Mouse (Mus musculus) midbrain, embryonic 12.5 days (tissue): Measurements from ENCODE around the gene Olfr90. TPM values are rescaled to one million over a fixed set of nuclear protein-coding genes. Genes with fewer than 3 reads are reported as not detected.

ENCODE experiments used
- ATAC-seq: fragments of 200-750 bp; cut with Nextera tagmentation; 2 replicates; pipeline ENCODE4 v1.8.0; 2017; ENCODE audit warnings: low read depth, moderate TSS enrichment, moderate library complexity; ENCODE audit not compliant: low FRiP score
- H3K27ac ChIP-seq: fragments of 300-500 bp; sonication (generic); replicated peaks from 2 replicates; pipeline ENCODE4 v1.5.1; 2016; ENCODE audit warnings: mild to moderate bottlenecking
- H3K27me3 ChIP-seq: fragments of 300-500 bp; sonication (generic); 2 replicates; pipeline ENCODE4 v1.6.1; 2016; ENCODE audit warnings: mild to moderate bottlenecking
- H3K36me3 ChIP-seq: fragments of 300-500 bp; sonication (generic); 2 replicates; pipeline ENCODE4 v1.6.1; 2016
- H3K4me1 ChIP-seq: fragments of 300-500 bp; sonication (generic); 2 replicates; pipeline ENCODE4 v1.6.1; 2016
- H3K4me2 ChIP-seq: fragments of 300-500 bp; sonication (generic); replicated peaks from 2 replicates; pipeline ENCODE4 v1.6.1; 2016; ENCODE audit warnings: mild to moderate bottlenecking, moderate library complexity
- H3K4me3 ChIP-seq: fragments of 300-500 bp; sonication (generic); 2 replicates; pipeline ENCODE4 v1.5.1; 2016; ENCODE audit warnings: mild to moderate bottlenecking
- H3K9ac ChIP-seq: fragments of 300-500 bp; sonication (generic); replicated peaks from 2 replicates; pipeline ENCODE4 v1.6.1; 2016; ENCODE audit warnings: mild to moderate bottlenecking, moderate library complexity
- H3K9me3 ChIP-seq: fragments of 300-500 bp; sonication (generic); 2 replicates; pipeline ENCODE4 v1.6.1; 2016; ENCODE audit warnings: mild to moderate bottlenecking
- WGBS: fragments of 180-500 bp; shearing (Covaris S2); methylation state at CpG from one replicate; pipeline ENCODE4 v1.1.7; 2016; 5-methylcytosine and 5-hydroxymethylcytosine counted together
- polyA plus RNA-seq: library from polyadenylated mRNA; unstranded; fragments of >200 nt; fragmentation: Nextera tagmentation; extraction: Ambion mirVana; gene quantifications from 2 replicates; pipeline ENCODE4 v1.2.1, GENCODE M21; 2016

Olfr90 gene
- polyA plus RNA-seq, 1 experiment from 2014 or later, result not detected

DNA sequence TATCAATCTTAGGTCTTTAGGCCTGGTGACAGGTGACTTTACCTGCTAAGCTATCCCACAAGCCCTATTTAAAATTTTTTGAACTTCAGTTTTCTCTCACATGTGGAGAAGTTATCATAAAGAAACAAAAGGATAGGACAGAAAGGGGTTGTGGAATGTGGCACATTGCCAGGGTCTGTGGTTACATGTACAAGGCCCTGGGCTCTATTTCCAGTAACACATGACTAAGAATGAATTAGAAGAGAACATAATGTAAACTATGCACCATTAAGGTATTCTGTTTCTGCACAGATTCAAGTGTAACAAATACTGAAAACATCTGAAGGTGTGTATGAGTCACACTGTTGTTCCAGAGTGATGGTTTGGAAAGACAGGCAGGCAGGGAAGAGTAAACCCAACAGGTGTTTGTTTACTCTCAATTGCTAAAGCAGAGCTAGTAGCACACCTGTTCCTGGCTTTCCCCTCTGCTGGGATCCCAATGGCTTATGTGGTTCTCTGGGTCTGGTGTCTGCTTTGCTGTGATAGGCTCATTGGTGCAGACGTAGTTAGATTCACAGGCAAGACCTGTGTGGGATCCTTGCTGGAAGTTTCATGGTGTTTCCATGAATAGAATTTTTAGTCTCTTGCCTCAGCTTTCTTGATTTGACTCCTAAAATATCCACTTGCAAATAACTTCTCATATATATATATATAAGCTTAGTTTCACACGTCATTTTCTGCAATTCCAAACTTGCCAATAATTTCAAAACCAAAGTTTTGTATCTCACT lies 49.0 kb downstream of the Olfr90 start:
- 81% methylated on average over 2 of the region's 2 CpGs for WGBS
- no peak for ATAC-seq
- Histone ChIP-seq H3K4me2 (no peak overlapping the region), H3K27me3 (no peaks in the 10 kb centered on the region), H3K9me3 (no peaks in the 10 kb centered on the region), H3K9ac (no peak overlapping the region), H3K4me1 (no peaks in the 10 kb centered on the region), H3K4me3 (no peak overlapping the region), H3K27ac (no peak overlapping the region), H3K36me3 (no peaks in the 10 kb centered on the region)

Other genes with a start within 250 kb of the Olfr90 start
- gene Trim15, start 221.3 kb downstream of the Olfr90 start, polyA plus RNA-seq, result 0.21 and 0.56 TPM in 2 replicates
- 6.2 and 7.3 TPM in 2 replicates for gene Trim10, start 218.9 kb downstream of the Olfr90 start, polyA plus RNA-seq
- not detected in 2 replicates for gene Trim40, start 198.4 kb downstream of the Olfr90 start, polyA plus RNA-seq
- gene Trim31, start 190.4 kb downstream of the Olfr90 start, polyA plus RNA-seq, result not detected in 2 replicates
- gene Rnf39, start 145.6 kb downstream of the Olfr90 start, polyA plus RNA-seq, result 0.63 TPM in 2 replicates
- gene Ppp1r11, start 136.8 kb downstream of the Olfr90 start, polyA plus RNA-seq, result 143 and 153 TPM in 2 replicates
- gene Znrd1, start 129.9 kb downstream of the Olfr90 start, polyA plus RNA-seq, result 75.9 and 78.4 TPM in 2 replicates
- gene Znrd1as, start 129.9 kb downstream of the Olfr90 start, polyA plus RNA-seq, result 7.3 and 7.6 TPM in 2 replicates
- 0.28 and 0.37 TPM in 2 replicates for gene 2410137M14Rik, start 107.3 kb downstream of the Olfr90 start, polyA plus RNA-seq
- gene H2-M5, start 99.0 kb downstream of the Olfr90 start, polyA plus RNA-seq, result 2.4 and 2.9 TPM in 2 replicates
- 175 and 190 TPM in 2 replicates for gene Zfp57, start 87.3 kb downstream of the Olfr90 start, polyA plus RNA-seq
- gene Mog, start 65.1 kb downstream of the Olfr90 start, polyA plus RNA-seq, result 0.68 and 0.96 TPM in 2 replicates
- gene Gabbr1, start 42.5 kb downstream of the Olfr90 start, polyA plus RNA-seq, result 33.4 and 35.9 TPM in 2 replicates
- gene Olfr91, start 9.8 kb upstream of the Olfr90 start, polyA plus RNA-seq, result not detected in 2 replicates
- gene Olfr92, start 31.6 kb upstream of the Olfr90 start, polyA plus RNA-seq, result not detected in 2 replicates
- not detected in 2 replicates for gene Olfr93, start 73.0 kb upstream of the Olfr90 start, polyA plus RNA-seq
- not detected in 2 replicates for gene Ubd, start 105.4 kb upstream of the Olfr90 start, polyA plus RNA-seq
- gene Olfr94, start 112.5 kb upstream of the Olfr90 start, polyA plus RNA-seq, result not detected in 2 replicates
- gene Olfr95, start 124.6 kb upstream of the Olfr90 start, polyA plus RNA-seq, result not detected in 2 replicates
- not detected in 2 replicates for gene Olfr96, start 131.6 kb upstream of the Olfr90 start, polyA plus RNA-seq
- gene Olfr97, start 148.8 kb upstream of the Olfr90 start, polyA plus RNA-seq, result not detected in 2 replicates
- not detected in 2 replicates for gene Olfr98, start 175.2 kb upstream of the Olfr90 start, polyA plus RNA-seq
- 0.99 and 1.6 TPM in 2 replicates for gene H2-M3, start 181.7 kb upstream of the Olfr90 start, polyA plus RNA-seq
- gene Olfr99, start 195.0 kb upstream of the Olfr90 start, polyA plus RNA-seq, result not detected in 2 replicates
- gene Olfr101, start 215.8 kb upstream of the Olfr90 start, polyA plus RNA-seq, result not detected in 2 replicates
- gene Olfr102, start 228.6 kb upstream of the Olfr90 start, polyA plus RNA-seq, result not detected in 2 replicates